Mouse (Mus musculus): Measurements from ENCODE around the gene Colgalt1.

DNA sequence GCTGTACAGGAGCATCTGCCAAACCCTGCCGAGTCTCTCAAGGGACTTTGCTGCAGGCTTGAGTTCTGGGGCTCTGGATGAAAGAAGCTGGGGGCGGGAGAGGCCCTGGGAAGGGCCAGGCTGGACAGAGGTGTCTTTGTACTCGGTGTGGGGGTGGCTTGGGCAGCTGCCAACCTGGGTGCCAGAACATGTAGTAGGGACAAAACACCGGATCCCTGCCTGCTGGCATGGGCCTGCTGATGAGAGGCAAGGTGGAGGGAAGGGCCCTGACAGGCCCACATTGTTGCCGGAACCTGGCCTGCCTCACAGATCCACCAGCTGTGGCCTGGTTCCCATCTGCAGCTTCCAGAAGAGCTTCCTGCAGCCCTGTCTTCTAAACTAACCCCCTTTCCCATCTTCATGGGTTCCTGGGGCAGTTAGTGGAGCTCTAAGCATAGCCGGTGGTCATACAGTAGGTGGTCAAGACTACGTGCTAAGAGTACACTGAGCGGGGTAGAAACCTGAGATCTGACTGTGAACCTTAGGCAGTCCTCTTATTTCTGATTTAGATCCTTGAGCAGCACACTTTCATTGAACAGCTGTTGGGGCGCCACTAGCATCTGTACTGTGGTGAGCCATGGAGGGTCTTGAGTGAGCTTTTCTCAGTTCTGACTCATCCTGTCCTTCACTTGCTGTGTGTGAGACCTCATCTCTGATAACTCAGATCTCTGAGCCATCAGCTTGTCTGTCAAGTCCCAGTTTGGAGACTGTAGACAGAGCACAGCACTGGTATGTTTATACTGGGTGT is 37.8 kb upstream of the Colgalt1 start:
- no peak for TF ChIP-seq POLR2A (IDR thresholded peaks at IDR 0.05; ENCODE audit: control insufficient read depth, low read depth, low read length)
- TF ChIP-seq CTCF (IDR thresholded peaks at IDR 0.05; ENCODE audit: control insufficient read depth, insufficient read depth, insufficient replicate concordance, low read depth, low read length): no peak

Data from testis, adult 2 months (tissue).